9 mouse cellular contexts compared by ENCODE assay signal in genomic region chr8:104098671-104099346, GRCm38 (mm10). TPM values are rescaled to one million over a fixed set of nuclear protein-coding genes. Genes with fewer than 3 reads are reported as not detected.
A peak's percentile ranks its signal among the peaks of the same experiment; 100 is the strongest.
DNase-seq lines count a peak whose midpoint lies in the region; ATAC-seq and TF ChIP-seq lines count a peak whose summit lies in the region.
"Had no signal": no experiment of that assay in that cellular context is flagged by ENCODE, and none has a peak within 500 bp of the region (broad histone marks: within the 10 kb centered on the region; RNA-seq: fewer than 3 reads in every experiment).

No protein-coding gene starts in this region.

- H3K36me3 ChIP-seq in midbrain, embryonic 11.5 days (ENCODE audit: control insufficient read depth, insufficient read depth, low read length), result no peaks in the 10 kb centered on the region
- H3K36me3 ChIP-seq in midbrain, embryonic 10.5 days, result no peaks in the 10 kb centered on the region
- H3K36me3 ChIP-seq in heart, embryonic 14.5 days (ENCODE audit: control insufficient read depth, insufficient read depth, low read length), result no peaks in the 10 kb centered on the region
- no peaks in the 10 kb centered on the region for H3K36me3 ChIP-seq in midbrain, postnatal 0 days (ENCODE audit: insufficient read depth, low read length)
- H3K36me3 ChIP-seq: limb, embryonic 13.5 days had no signal

- H3K4me2 ChIP-seq in midbrain, embryonic 11.5 days, result no peak overlapping the region
- 0 out of 2 replicates have a peak overlapping the region, but pooled peaks have one; percentile 6 for H3K4me2 ChIP-seq in heart, embryonic 14.5 days (ENCODE audit: low read length)
- H3K4me2 ChIP-seq in midbrain, postnatal 0 days (ENCODE audit: low read depth, low read length, poor library complexity, severe bottlenecking), result no peak overlapping the region
- H3K4me2 ChIP-seq: limb, embryonic 13.5 days had no signal

- H3K4me3 ChIP-seq in midbrain, embryonic 11.5 days (ENCODE audit: low read depth, low read length), result no peak overlapping the region
- no peak overlapping the region for H3K4me3 ChIP-seq in midbrain, embryonic 10.5 days
- H3K4me3 ChIP-seq in heart, embryonic 14.5 days (ENCODE audit: control insufficient read depth in 1 of 2, insufficient read depth in 1 of 2, low read depth in 1 of 2, low read length in 2 of 2), result no peak overlapping the region
- no peak overlapping the region for H3K4me3 ChIP-seq in left cerebral cortex, adult 2 months
- H3K4me3 ChIP-seq in midbrain, postnatal 0 days (ENCODE audit: low read depth, low read length), result no peak overlapping the region
- H3K4me3 ChIP-seq: limb, embryonic 13.5 days had no signal

- H3K9ac ChIP-seq in midbrain, embryonic 11.5 days (ENCODE audit: low read length), result no peak overlapping the region
- no peak overlapping the region for H3K9ac ChIP-seq in heart, embryonic 14.5 days (ENCODE audit: low read length)
- H3K9ac ChIP-seq in midbrain, postnatal 0 days (replicated peaks; ENCODE audit: low read length, poor library complexity, severe bottlenecking), result no peak overlapping the region
- H3K9ac ChIP-seq: limb, embryonic 13.5 days had no signal

- no peaks in the 10 kb centered on the region for H3K9me3 ChIP-seq in midbrain, embryonic 11.5 days (ENCODE audit: control insufficient read depth, low read length)
- H3K9me3 ChIP-seq in midbrain, embryonic 10.5 days (replicated peaks), result no peaks in the 10 kb centered on the region
- H3K9me3 ChIP-seq in heart, embryonic 14.5 days (ENCODE audit: control insufficient read depth, low read length), result no peaks in the 10 kb centered on the region
- no peaks in the 10 kb centered on the region for H3K9me3 ChIP-seq in midbrain, postnatal 0 days (ENCODE audit: low read length)
- H3K9me3 ChIP-seq: limb, embryonic 13.5 days had no signal

- H3K4me1 ChIP-seq in midbrain, embryonic 11.5 days (ENCODE audit: control insufficient read depth, insufficient read depth, low read length), result no peaks in the 10 kb centered on the region
- H3K4me1 ChIP-seq in midbrain, embryonic 10.5 days, result peaks cover 12% of the 10 kb centered on the region
- peaks cover 7 to 10% of the 10 kb centered on the region in 2 experiments; a peak in 3 of 4 replicates for H3K4me1 ChIP-seq in heart, embryonic 14.5 days (ENCODE audit: control insufficient read depth in 2 of 2, insufficient read depth in 2 of 2, low read length in 2 of 2)
- no peaks in the 10 kb centered on the region for H3K4me1 ChIP-seq in midbrain, postnatal 0 days (ENCODE audit: insufficient read depth, low read length)

- no peaks in the 10 kb centered on the region for H3K27me3 ChIP-seq in midbrain, embryonic 11.5 days (ENCODE audit: control insufficient read depth, insufficient read depth, low read length)
- no peaks in the 10 kb centered on the region for H3K27me3 ChIP-seq in midbrain, embryonic 10.5 days (ENCODE audit: low read depth, poor library complexity, severe bottlenecking)
- no peaks in the 10 kb centered on the region for H3K27me3 ChIP-seq in heart, embryonic 14.5 days (ENCODE audit: control insufficient read depth, insufficient read depth, low read length)
- H3K27me3 ChIP-seq in midbrain, postnatal 0 days (ENCODE audit: insufficient read depth, low read length), result no peaks in the 10 kb centered on the region
- H3K27me3 ChIP-seq: limb, embryonic 13.5 days had no signal

- peak; percentile 79 for TF ChIP-seq CTCF in left cerebral cortex, adult 2 months (IDR thresholded peaks at IDR 0.05)
- TF ChIP-seq CTCF in midbrain, postnatal 0 days (IDR thresholded peaks at IDR 0.05), result peak; percentile 75

- 27% methylated on average over 6 of the region's 6 CpGs for WGBS in midbrain, embryonic 11.5 days
- WGBS in midbrain, embryonic 10.5 days, result 42% methylated on average over 6 of the region's 6 CpGs
- WGBS in heart, embryonic 14.5 days, result 12% methylated on average over 6 of the region's 6 CpGs
- WGBS in midbrain, postnatal 0 days, result 33% methylated on average over 6 of the region's 6 CpGs

- peak; percentile 22 for DNase-seq in adrenal gland, adult 2 months
- no peak for DNase-seq in adrenal gland, postnatal 14 days
- no peak for DNase-seq in midbrain, embryonic 11.5 days (ENCODE audit: low spot score, missing footprints)
- no peak for DNase-seq in midbrain, embryonic 10.5 days (ENCODE audit: low spot score)
- peak in 1 of 2 experiments; percentile 48 for DNase-seq in left cerebral cortex, adult 2 months (ENCODE audit: extremely low spot score in 1 of 2, low spot score in 2 of 2)
- DNase-seq in midbrain, postnatal 0 days (ENCODE audit: low spot score), result peak; percentile 39
- no peak for DNase-seq in c-Kit-positive CD71-positive TER-119-positive erythroid progenitor cells, embryonic 14.5 days (ENCODE audit: low spot score)

- ATAC-seq in midbrain, embryonic 11.5 days (ENCODE audit: low FRiP score), result peak; percentile 49
- no peak for ATAC-seq in heart, embryonic 14.5 days (ENCODE audit: insufficient number of reproducible peaks, insufficient read depth, low FRiP score, low read depth)
- no peak for ATAC-seq in midbrain, postnatal 0 days (ENCODE audit: low FRiP score)

- intact Hi-C loops in left cerebral cortex, adult 2 months (cut with DNase I), result loop anchor here (2.0 to 5.0 kb wide), 2 partner anchors 120 to 243 kb away; no protein-coding TSS in a partner anchor

- H3K27ac ChIP-seq in midbrain, embryonic 11.5 days (ENCODE audit: low read depth, low read length), result no peak overlapping the region
- no peak overlapping the region for H3K27ac ChIP-seq in midbrain, embryonic 10.5 days (replicated peaks)
- peak overlapping the region; percentile 31 to 62 for H3K27ac ChIP-seq in heart, embryonic 14.5 days (replicated peaks in 1 of 2; ENCODE audit: control insufficient read depth in 1 of 2, insufficient read depth in 1 of 2, low read depth in 2 of 2, low read length in 2 of 2)
- H3K27ac ChIP-seq in left cerebral cortex, adult 2 months, result no peak overlapping the region
- no peak overlapping the region for H3K27ac ChIP-seq in midbrain, postnatal 0 days (ENCODE audit: low read depth, low read length)
- H3K27ac ChIP-seq: limb, embryonic 13.5 days had no signal

RNA-seq across cellular contexts. Expression of gene Cdh5, which starts 2.6 kb away (rescaled TPM):
- 10 to 100 TPM; 38.7 to 59.7 TPM for total RNA-seq in adrenal gland, adult 2 months (2021)
- polyA plus RNA-seq in adrenal gland, adult 2 months (2012; rRNA removed), result 57.1 and 57.2 TPM in 2 replicates
- total RNA-seq in adrenal gland, postnatal 14 days (2021), result 137 and 152 TPM in 2 replicates
- 18.0 and 19.0 TPM in 2 replicates for polyA plus RNA-seq in midbrain, embryonic 11.5 days (2014; fragmentation: Nextera tagmentation; extraction: Ambion mirVana)
- 12.2 and 13.9 TPM in 2 replicates for polyA plus RNA-seq in midbrain, embryonic 10.5 days (2016; fragmentation: Nextera tagmentation; extraction: Ambion mirVana)
- 54.6 and 61.5 TPM in 2 replicates for polyA plus RNA-seq in heart, embryonic 14.5 days (2014; fragmentation: Nextera tagmentation; extraction: Ambion mirVana)
- total RNA-seq in left cerebral cortex, adult 2 months (2021), result 10 to 100 TPM; 11.7 to 12.0 TPM
- 18.6 and 22.0 TPM in 2 replicates for total RNA-seq in midbrain, postnatal 0 days (2014; rRNA removed)
- 8.6 and 9.7 TPM in 2 replicates for polyA plus RNA-seq in midbrain, postnatal 0 days (2015; fragmentation: Nextera tagmentation; extraction: Ambion mirVana)

Comparison
In these comparisons a context has a peak if more than half of its experiments do, and no peak if none do; other contexts are left out.
1. DNase-seq: peak in adrenal gland, adult 2 months (single experiment) and midbrain, postnatal 0 days (single experiment); none in adrenal gland, postnatal 14 days (single experiment), midbrain, embryonic 11.5 days (single experiment), midbrain, embryonic 10.5 days (single experiment) and c-Kit-positive CD71-positive TER-119-positive erythroid progenitor cells, embryonic 14.5 days (single experiment).
2. H3K27ac ChIP-seq: peak in heart, embryonic 14.5 days (2 of 2); none in midbrain, embryonic 11.5 days (single experiment), midbrain, embryonic 10.5 days (single experiment), left cerebral cortex, adult 2 months (single experiment) and midbrain, postnatal 0 days (single experiment).